ENCODE assay signal across 8 mouse cellular contexts in the genomic region with DNA sequence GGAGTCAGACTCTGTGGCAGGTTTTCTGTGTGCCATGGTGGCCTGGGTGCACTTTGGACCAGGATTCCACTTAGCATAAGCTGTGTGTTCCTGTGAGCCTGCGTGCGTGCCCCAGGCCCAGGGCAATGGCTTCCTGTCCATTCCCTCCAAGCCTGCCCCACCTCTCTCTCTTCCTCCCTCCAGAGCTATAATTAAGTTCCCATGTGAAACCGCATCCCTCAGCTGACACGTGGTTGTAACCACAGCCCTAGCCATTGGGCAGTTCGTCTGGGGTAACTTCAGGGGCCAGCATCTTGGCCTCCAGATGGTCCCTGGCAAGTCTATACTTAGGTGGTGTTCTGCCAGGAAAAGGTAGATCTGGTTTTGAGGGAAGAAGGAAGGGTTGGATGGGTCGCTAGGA. TPM values are rescaled to one million over a fixed set of nuclear protein-coding genes. Genes with fewer than 3 reads are reported as not detected.
A peak's percentile ranks its signal among the peaks of the same experiment; 100 is the strongest.
DNase-seq lines count a peak whose midpoint lies in the region; ATAC-seq and TF ChIP-seq lines count a peak whose summit lies in the region.

No protein-coding gene starts in this region.

- 48% methylated on average over 6 of the region's 6 CpGs for WGBS in lung, postnatal 0 days
- 77% methylated on average over 6 of the region's 6 CpGs for WGBS in forebrain, embryonic 11.5 days

- H3K27ac ChIP-seq in lung, postnatal 0 days (ENCODE audit: low read length), result no peak overlapping the region
- no peak overlapping the region for H3K27ac ChIP-seq in forebrain, embryonic 11.5 days (ENCODE audit: low read depth, low read length)

- no peak overlapping the region for H3K9ac ChIP-seq in lung, postnatal 0 days (replicated peaks; ENCODE audit: low read depth)
- H3K9ac ChIP-seq in forebrain, embryonic 11.5 days (ENCODE audit: low read length), result no peak overlapping the region

- H3K4me3 ChIP-seq in lung, postnatal 0 days (ENCODE audit: low read depth, low read length), result no peak overlapping the region
- no peak overlapping the region for H3K4me3 ChIP-seq in forebrain, embryonic 11.5 days (ENCODE audit: low read depth, low read length)

- no peaks in the 10 kb centered on the region for H3K36me3 ChIP-seq in lung, postnatal 0 days (ENCODE audit: insufficient read depth, low read length)
- no peaks in the 10 kb centered on the region for H3K36me3 ChIP-seq in forebrain, embryonic 11.5 days (ENCODE audit: control insufficient read depth, insufficient read depth, low read length)

- no peak for TF ChIP-seq EP300 in lung, postnatal 0 days (IDR thresholded peaks at IDR 0.05)

- peak; percentile 86 for ATAC-seq in common myeloid progenitor, adult 5-6 weeks (replicated peaks; ENCODE audit: low read depth, poor library complexity, severe bottlenecking)
- ATAC-seq in lung, postnatal 0 days, result peak; percentile 35; the same call in 1 of the 2 replicates
- no peak for ATAC-seq in forebrain, embryonic 11.5 days (replicated peaks; ENCODE audit: low FRiP score)

- H3K27me3 ChIP-seq in lung, postnatal 0 days (replicated peaks; ENCODE audit: insufficient read depth, low read length), result no peaks in the 10 kb centered on the region
- H3K27me3 ChIP-seq in forebrain, embryonic 11.5 days (ENCODE audit: control insufficient read depth, insufficient read depth, low read length), result no peaks in the 10 kb centered on the region

- no peak overlapping the region for H3K4me2 ChIP-seq in lung, postnatal 0 days (replicated peaks; ENCODE audit: low read depth, low read length)
- H3K4me2 ChIP-seq in forebrain, embryonic 11.5 days (ENCODE audit: low read depth, low read length, severe bottlenecking), result no peak overlapping the region

- no peak for TF ChIP-seq CTCF in lung, postnatal 0 days (IDR thresholded peaks at IDR 0.05)

- intact Hi-C loops in heart, postnatal 14 days (cut with DNase I), result no loop called here
- intact Hi-C loops in left cerebral cortex, postnatal 4 days (cut with DNase I), result no loop called here

- DNase-seq in embryo, embryonic 10.5 days (ENCODE audit: low spot score), result peak; percentile 58
- DNase-seq in embryo, embryonic 11 days, result no peak
- DNase-seq in heart, postnatal 14 days, result peak; percentile 41 to 45
- peak; percentile 27 for DNase-seq in lung, postnatal 0 days (ENCODE audit: low spot score)
- DNase-seq in left cerebral cortex, postnatal 4 days, result no peak
- no peak for DNase-seq in cerebellum, postnatal 4 days (ENCODE audit: low spot score in 2 of 2)
- no peak for DNase-seq in forebrain, embryonic 11.5 days (ENCODE audit: low spot score)

- H3K9me3 ChIP-seq in lung, postnatal 0 days (ENCODE audit: low read length), result no peaks in the 10 kb centered on the region
- no peaks in the 10 kb centered on the region for H3K9me3 ChIP-seq in forebrain, embryonic 11.5 days (ENCODE audit: control insufficient read depth, low read length)

- no peaks in the 10 kb centered on the region; the same call in 1 of the 2 replicates for H3K4me1 ChIP-seq in lung, postnatal 0 days (ENCODE audit: insufficient read depth, low read depth, low read length)
- 0 out of 2 replicates have a peak, but pooled peaks cover 2% of the 10 kb centered on the region for H3K4me1 ChIP-seq in forebrain, embryonic 11.5 days (replicated peaks; ENCODE audit: control insufficient read depth, insufficient read depth, low read length)

RNA-seq across cellular contexts. Expression of a gene that starts 15.1 kb away (rescaled TPM):
- 2.1 and 3.1 TPM in 2 replicates for total RNA-seq in common myeloid progenitor, adult 5-6 weeks (2017)
- 10 to 100 TPM; 37.7 to 39.4 TPM for total RNA-seq in heart, postnatal 14 days (2021)
- polyA plus RNA-seq in lung, postnatal 0 days (2015; fragmentation: Nextera tagmentation; extraction: Ambion mirVana), result 2.4 and 3.0 TPM in 2 replicates
- total RNA-seq in left cerebral cortex, postnatal 4 days (2021), result 10 to 100 TPM; 17.4 to 19.0 TPM
- 1.4 and 1.7 TPM in 2 replicates for polyA plus RNA-seq in forebrain, embryonic 11.5 days (2014; fragmentation: Nextera tagmentation; extraction: Ambion mirVana)

RNA-seq across cellular contexts. Expression of a gene that starts 40.0 kb away (rescaled TPM):
- total RNA-seq in common myeloid progenitor, adult 5-6 weeks (2017), result 103 and 128 TPM in 2 replicates
- total RNA-seq in heart, postnatal 14 days (2021), result 1 to 10 TPM; 4.7 to 7.1 TPM
- polyA plus RNA-seq in lung, postnatal 0 days (2015; fragmentation: Nextera tagmentation; extraction: Ambion mirVana), result 5.8 and 6.2 TPM in 2 replicates
- 1 to 10 TPM; 7.2 to 9.1 TPM for total RNA-seq in left cerebral cortex, postnatal 4 days (2021)
- polyA plus RNA-seq in forebrain, embryonic 11.5 days (2014; fragmentation: Nextera tagmentation; extraction: Ambion mirVana), result 2.2 and 2.5 TPM in 2 replicates

Comparison
In these comparisons a context has a peak if more than half of its experiments do, and no peak if none do; other contexts are left out.
1. DNase-seq: peak in embryo, embryonic 10.5 days (single experiment), heart, postnatal 14 days (2 of 2) and lung, postnatal 0 days (single experiment); none in embryo, embryonic 11 days (single experiment), left cerebral cortex, postnatal 4 days (single experiment), cerebellum, postnatal 4 days (0 of 2) and forebrain, embryonic 11.5 days (single experiment).
2. RNA of a gene that starts 40.0 kb away (total RNA-seq): 103 to 128 TPM in common myeloid progenitor, adult 5-6 weeks; 7.2 to 9.1 TPM in left cerebral cortex, postnatal 4 days and 4.7 to 7.1 TPM in heart, postnatal 14 days; every median in the first group is over 10 times any median in the second.